Mouse (Mus musculus): ENCODE measurements around the gene Nlrp4f.

DNA sequence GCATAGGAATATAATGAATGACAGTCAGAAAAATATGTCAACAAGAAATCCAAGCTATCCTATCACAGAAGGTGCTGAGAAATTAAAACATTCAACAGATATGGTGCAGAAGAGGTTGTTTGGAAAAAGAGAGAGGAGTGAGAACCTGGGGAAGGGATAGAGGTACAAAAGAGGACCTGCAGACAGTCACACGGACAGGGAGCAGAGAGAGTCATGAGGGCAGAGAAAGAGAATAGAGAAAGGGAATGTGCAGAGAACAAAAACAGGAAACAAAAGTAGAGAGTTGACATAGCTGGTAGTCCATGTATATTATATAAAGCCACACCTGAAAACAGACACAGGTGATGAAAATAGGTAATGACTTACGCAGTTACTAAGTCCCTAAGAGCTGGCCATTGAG is 20.9 kb upstream of the Nlrp4f start:
- TF ChIP-seq CTCF (IDR thresholded peaks at IDR 0.05; ENCODE audit: low read depth) = no peak
- TF ChIP-seq EP300 (IDR thresholded peaks at IDR 0.05; ENCODE audit: low read depth) = no peak

All from heart, postnatal 0 days (tissue).